Mouse (Mus musculus) heart, adult 9 months (tissue): ENCODE data around the gene Cfi.

ENCODE experiments used
- DNase-seq, 2 experiments: peaks; one replicate each; pipeline ENCODE4 v3.0.0; 2022; ENCODE audit warnings: low spot score in 2 of 2

Cfi gene

GRCm38 (mm10) chr3:129835388-129835934 lies at the start of gene Cfi:
Gene Cfi (plus strand): TSS chr3:129835884.
- DNase-seq, result no peak

- DNase-seq, result no peak
These were observed 41.9 kb upstream of the Cfi start for GRCm38 (mm10) chr3:129793801-129794200.

- DNase-seq, result no peak
These were observed 38.3 kb upstream of the Cfi start for GRCm38 (mm10) chr3:129797341-129797740.

- DNase-seq, result no peak
These were observed 37.1 kb upstream of the Cfi start for GRCm38 (mm10) chr3:129798551-129798950.

- no peak for DNase-seq
These were observed 36.7 kb upstream of the Cfi start for GRCm38 (mm10) chr3:129799011-129799410.

GRCm38 (mm10) chr3:129803765-129804164 lies 31.9 kb upstream of the Cfi start, which contains the start of gene Lrit3:
Gene Lrit3 (minus strand): TSS chr3:129804030.
- DNase-seq, result no peak

- no peak for DNase-seq
These were observed 14.8 kb upstream of the Cfi start for GRCm38 (mm10) chr3:129820847-129821246.

- DNase-seq, result no peak
These were observed 13.9 kb upstream of the Cfi start for GRCm38 (mm10) chr3:129821736-129822135.

GRCm38 (mm10) chr3:129822206-129822775 lies 13.4 kb upstream of the Cfi start, which contains the start of gene Rrh:
Gene Rrh (minus strand): TSS chr3:129822587.
- no peak for DNase-seq

GRCm38 (mm10) chr3:129823293-129823692 lies 12.4 kb upstream of the Cfi start:
- no peak for DNase-seq

GRCm38 (mm10) chr3:129824146-129824545 lies 11.5 kb upstream of the Cfi start:
- no peak for DNase-seq

- no peak for DNase-seq
These were observed 10.8 kb upstream of the Cfi start for GRCm38 (mm10) chr3:129824891-129825290.

- no peak for DNase-seq
These were observed 9.0 kb upstream of the Cfi start for GRCm38 (mm10) chr3:129826691-129827090.

- DNase-seq, result no peak
These were observed 8.0 kb upstream of the Cfi start for GRCm38 (mm10) chr3:129827691-129828090.

GRCm38 (mm10) chr3:129830626-129831025 lies 5.1 kb upstream of the Cfi start:
- DNase-seq, result no peak

GRCm38 (mm10) chr3:129831035-129831568 lies 4.6 kb upstream of the Cfi start, which contains the start of gene Gar1:
Gene Gar1 (minus strand): TSS chr3:129831396.
- DNase-seq, result peak; percentile 92 to 95

- no peak for DNase-seq
These were observed 490 bp downstream of the Cfi start for GRCm38 (mm10) chr3:129836051-129836697.

- DNase-seq, result no peak
These were observed 1.3 kb downstream of the Cfi start for GRCm38 (mm10) chr3:129836965-129837364.

GRCm38 (mm10) chr3:129838017-129838416 lies 2.3 kb downstream of the Cfi start:
- no peak for DNase-seq

- DNase-seq, result no peak
These were observed 10.2 kb downstream of the Cfi start for GRCm38 (mm10) chr3:129845868-129846267.

- no peak for DNase-seq
These were observed 11.2 kb downstream of the Cfi start for GRCm38 (mm10) chr3:129846846-129847245.

GRCm38 (mm10) chr3:129862592-129862991 lies 26.9 kb downstream of the Cfi start:
- no peak for DNase-seq

- DNase-seq, result peak in 1 of 2 experiments; percentile 11
These were observed 28.0 kb downstream of the Cfi start for GRCm38 (mm10) chr3:129863698-129864097.
